Mouse (Mus musculus) A20 (cell line): Measurements from ENCODE around the gene Tpst1.

Source experiments
- DNase-seq: peaks from one replicate; pipeline ENCODE4 v3.0.0-alpha.2; 2011; ENCODE audit warnings: low read depth, low spot score

Tpst1 gene

GRCm38 (mm10) chr5:130052510-130052909 lies 20.6 kb upstream of the Tpst1 start:
- no peak for DNase-seq

- DNase-seq, result no peak
Measured at GRCm38 (mm10) chr5:130052955-130053354, 20.2 kb upstream of the Tpst1 start.

DNA sequence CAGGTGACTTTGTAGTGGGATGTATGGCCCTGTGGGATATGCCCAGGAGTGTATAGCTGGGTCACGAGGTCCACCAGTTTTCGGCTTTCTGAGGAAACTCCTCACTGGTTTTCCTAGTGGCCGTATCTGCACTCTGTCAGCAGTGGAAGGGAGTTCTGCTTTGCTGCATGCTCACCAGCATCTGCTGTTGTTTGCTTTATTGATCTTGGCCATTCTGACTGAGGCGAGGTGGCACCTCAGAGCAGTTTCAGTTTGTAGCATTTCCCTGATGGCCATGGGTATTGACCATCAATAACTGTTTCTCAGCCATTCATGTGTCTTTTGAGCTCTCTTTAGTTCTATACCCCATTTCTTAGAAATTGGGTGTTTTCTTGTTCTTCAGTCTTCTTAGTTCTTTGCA lies 17.4 kb upstream of the Tpst1 start:
- no peak for DNase-seq

DNA sequence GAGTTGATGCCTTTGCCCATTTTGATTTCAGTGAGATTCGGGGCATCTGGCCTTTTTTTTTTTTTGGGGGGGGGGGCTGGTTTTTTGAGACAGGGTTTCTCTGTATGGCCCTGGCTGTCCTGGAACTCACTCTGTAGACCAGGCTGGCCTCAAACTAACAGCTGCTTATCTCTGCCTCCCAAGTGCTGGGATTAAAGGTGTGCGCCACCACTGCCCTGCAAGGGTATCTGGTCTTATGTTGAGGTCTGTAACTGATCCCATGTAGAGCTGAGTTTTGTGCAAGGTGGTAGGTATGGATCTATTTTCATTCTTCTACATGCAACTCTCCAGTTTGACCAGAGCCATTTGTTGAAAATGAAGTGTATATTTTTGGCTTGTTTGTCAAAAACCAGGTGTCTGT lies 16.8 kb upstream of the Tpst1 start:
- no peak for DNase-seq

DNA sequence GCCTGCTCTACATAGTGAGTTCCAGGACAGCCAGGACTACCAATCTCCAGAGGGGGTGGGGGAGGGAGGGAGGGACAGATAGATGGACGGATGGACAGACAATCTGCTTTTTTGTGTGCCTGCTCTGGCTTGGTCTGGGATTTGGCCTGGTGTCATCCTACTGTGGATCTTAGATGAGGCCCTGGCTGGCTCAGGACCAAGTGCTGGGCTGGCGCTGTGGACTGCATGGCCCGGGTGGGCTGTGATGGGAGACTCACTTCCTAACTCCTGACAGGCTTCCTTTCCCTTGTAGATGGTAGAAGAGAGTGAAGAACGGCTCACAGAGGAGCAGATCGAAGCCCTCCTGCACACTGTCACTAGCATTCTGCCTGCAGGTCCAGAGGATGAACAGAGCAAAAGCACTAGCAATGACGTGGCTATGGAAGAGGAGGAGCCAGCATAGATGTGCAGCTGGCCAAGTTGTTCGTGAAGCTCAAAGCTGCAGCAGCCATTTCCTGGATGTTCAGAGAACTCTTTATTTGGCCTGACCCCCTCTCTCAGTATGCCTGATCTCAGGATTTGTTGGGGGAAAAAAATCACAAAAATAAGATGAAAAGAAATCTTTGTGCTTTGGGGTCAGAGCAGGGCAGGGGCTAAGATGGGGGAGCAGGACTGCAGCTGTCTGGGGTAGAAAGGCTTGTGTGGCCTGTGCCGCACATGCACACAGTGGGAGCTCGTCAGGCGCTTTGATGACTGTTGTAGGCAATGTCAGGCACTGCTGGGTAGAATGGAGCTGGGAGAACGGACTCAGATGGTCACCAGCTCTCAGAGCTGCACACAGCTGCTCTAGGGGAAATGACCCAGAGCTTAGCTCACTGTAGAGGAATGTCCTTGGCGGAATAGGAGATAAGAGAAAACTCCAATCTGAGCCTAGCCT lies 13.5 kb upstream of the Tpst1 start:
- no peak for DNase-seq

GRCm38 (mm10) chr5:130060329-130060665 lies 12.8 kb upstream of the Tpst1 start:
- DNase-seq, result no peak

- DNase-seq, result peak; percentile 55
Measured at GRCm38 (mm10) chr5:130062096-130062495, 11.0 kb upstream of the Tpst1 start.

DNA sequence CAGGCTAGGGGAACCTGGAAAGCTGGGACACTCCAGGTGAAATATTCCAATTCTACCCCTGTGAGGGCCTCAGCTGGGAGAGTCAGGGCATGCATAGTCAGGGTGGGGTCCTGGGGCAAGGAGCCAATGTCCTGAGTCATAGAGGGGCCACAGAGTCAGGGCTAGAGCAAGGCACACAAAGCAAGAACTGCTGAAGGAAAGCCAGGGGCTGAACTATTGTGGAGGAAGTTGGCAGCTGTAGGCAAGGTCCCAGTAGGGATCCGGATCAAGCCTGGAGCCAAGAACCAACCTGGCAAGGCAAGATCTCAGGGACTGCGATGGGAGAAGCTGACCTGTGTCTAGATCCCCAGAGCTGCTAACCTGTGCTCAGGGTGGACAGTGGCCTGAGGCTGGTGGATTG lies 9.4 kb upstream of the Tpst1 start:
- DNase-seq, result no peak

DNA sequence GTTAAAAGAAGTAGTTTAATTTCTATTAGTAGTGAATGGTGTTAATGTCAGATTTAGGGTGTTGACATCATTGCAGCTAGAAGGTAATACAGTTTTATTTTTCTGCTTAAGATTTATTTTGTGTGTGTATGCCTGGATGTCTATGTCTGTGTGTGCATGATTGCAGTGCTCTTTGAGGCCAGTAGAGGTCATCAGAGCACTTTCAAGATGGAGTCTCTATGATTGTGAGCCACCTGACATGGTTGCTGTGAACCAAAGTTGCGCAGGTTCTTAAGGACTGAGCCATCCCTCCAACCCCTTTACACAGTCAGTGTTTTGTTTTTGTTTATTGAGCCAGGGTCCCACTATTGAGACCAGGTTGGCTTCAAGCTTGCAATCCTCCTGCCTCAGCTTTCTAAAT lies 7.5 kb upstream of the Tpst1 start:
- DNase-seq, result peak; percentile 68

GRCm38 (mm10) chr5:130067841-130068264 lies 5.3 kb upstream of the Tpst1 start:
- no peak for DNase-seq

DNA sequence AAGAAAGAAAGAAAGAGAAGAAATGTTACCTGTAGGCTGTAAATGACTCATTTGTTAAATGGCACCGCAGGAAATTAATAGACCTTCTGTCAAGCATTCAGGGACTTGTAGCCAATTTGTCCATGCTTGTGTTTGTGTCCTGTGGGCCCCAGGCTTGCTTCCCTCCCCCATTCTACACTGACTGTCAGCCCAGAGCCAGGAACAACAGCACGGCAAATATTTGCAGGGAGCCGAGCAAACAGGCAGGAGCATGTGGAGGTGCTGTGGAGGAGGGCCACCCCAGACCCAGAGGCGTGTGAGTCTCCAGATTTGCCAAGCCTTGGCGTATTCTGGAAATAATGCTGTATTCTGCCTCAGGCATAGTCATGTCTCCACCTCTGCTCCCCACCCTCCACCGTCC lies 1.4 kb downstream of the Tpst1 start:
- no peak for DNase-seq

DNA sequence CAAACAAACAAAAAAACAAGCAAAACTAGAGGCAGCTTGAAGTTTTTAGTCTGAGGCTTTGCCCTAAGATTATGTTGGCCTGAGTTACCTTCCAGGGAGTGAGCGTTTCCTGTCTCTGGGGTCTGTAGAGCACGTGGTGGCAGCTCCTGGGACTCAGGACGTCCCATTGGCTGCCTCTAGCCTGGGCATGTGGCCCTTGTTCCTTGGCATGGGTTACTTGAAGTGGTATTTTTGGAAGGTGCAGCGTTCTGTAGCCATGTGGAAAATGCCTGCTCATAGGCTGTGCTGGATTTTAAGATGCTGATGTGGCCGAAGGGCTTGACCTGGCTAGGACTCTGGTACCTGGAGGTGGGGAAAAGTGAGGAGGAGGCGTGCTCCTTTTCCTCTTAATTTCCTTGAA lies 3.3 kb downstream of the Tpst1 start:
- DNase-seq, result no peak

- DNase-seq, result peak; percentile 68
Measured at GRCm38 (mm10) chr5:130078096-130078833, 5.1 kb downstream of the Tpst1 start.

DNA sequence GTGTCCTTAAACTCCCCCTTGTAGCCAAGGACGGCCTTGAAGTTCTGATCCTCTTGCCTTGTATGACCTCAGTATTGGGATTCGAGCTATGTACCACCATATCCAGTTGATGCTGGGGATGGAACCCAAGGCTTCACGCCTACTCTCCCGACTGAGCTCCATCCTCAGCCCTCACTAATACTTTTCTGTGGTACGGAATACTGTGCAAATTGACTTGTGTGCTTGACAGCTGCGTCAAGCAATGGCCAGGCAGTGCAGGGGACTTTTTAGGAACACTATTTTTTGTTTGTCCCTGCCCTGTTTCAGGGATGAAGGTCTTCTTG lies 5.7 kb downstream of the Tpst1 start:
- no peak for DNase-seq

- peak; percentile 95 for DNase-seq
Measured at GRCm38 (mm10) chr5:130079202-130080050, 6.3 kb downstream of the Tpst1 start.

GRCm38 (mm10) chr5:130080051-130080681 lies 7.0 kb downstream of the Tpst1 start:
- DNase-seq, result peak; percentile 82

- DNase-seq, result peak; percentile 88
Measured at GRCm38 (mm10) chr5:130081181-130081881, 8.2 kb downstream of the Tpst1 start.

GRCm38 (mm10) chr5:130082431-130082830 lies 9.3 kb downstream of the Tpst1 start:
- no peak for DNase-seq

GRCm38 (mm10) chr5:130084271-130084670 lies 11.1 kb downstream of the Tpst1 start:
- DNase-seq, result no peak

DNA sequence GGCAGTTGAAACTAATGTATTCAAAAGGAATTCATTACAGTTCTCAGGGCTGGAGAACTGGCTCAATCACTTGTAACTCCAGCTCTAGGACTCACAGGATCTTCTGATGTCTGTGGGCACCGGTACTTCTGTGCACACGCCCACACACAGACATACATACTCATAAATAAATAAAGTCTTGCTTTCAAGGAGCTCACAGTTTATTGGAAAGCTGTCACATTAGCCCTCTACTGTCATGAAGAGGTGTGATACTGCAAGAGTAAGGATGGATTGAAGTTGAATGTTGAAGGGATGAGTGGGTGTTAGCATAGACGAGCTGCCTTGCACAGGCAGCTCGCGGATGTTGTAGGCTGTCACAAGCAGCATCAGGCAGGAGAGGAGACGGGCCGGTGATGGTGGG lies 14.9 kb downstream of the Tpst1 start:
- no peak for DNase-seq

GRCm38 (mm10) chr5:130088612-130089011 lies 15.5 kb downstream of the Tpst1 start:
- DNase-seq, result no peak
